Mouse (Mus musculus) adrenal gland, postnatal 10 days (tissue): ENCODE measurements around the gene Brpf3. TPM values are rescaled to one million over a fixed set of nuclear protein-coding genes. Genes with fewer than 3 reads are reported as not detected.
A peak's percentile ranks its signal among the peaks of the same experiment; 100 is the strongest.
"Not testable (repeated sequence)": the region's sequence is repeated elsewhere in the genome, so short reads cannot be mapped to it uniquely, and the experiment has no call there.

ENCODE experiments used
- DNase-seq: peaks from one replicate; pipeline ENCODE4 v3.0.0; 2021; ENCODE audit warnings: mixed read lengths
- long read RNA-seq, 2 experiments: library from polyadenylated mRNA; stranded (forward); transcript quantifications; one replicate each; pipeline ENCODE4 v2.0.0; 2021
- total RNA-seq, 2 experiments: library from RNA; stranded (reverse); gene quantifications; 2 replicates each; pipeline ENCODE4 v1.2.3; 2021

Brpf3 gene
- total RNA-seq = 10 to 100 TPM; 56.2 to 62.8 TPM
- long read RNA-seq, experiment 1, partial matches to known transcripts = 4 of 7 reads
- long read RNA-seq, experiment 1, other reads (novel, unspliced or antisense) = 3 of 7 reads
- long read RNA-seq, experiment 2, full-length matches to known transcripts = 2 of 7 reads
- long read RNA-seq, experiment 2, partial matches to known transcripts = 2 of 7 reads
- long read RNA-seq, experiment 2, other reads (novel, unspliced or antisense) = 3 of 7 reads

GRCm38 (mm10) chr17:28800671-28801412 is at the start of gene Brpf3:
TSS of gene Brpf3 (plus strand) at chr17:28801090.
- peak; percentile 92 for DNase-seq

GRCm38 (mm10) chr17:28756447-28756846 is 44.4 kb upstream of the Brpf3 start:
- no peak for DNase-seq

- DNase-seq = peak; percentile 35
Measured at GRCm38 (mm10) chr17:28757470-28757869, 43.4 kb upstream of the Brpf3 start.

- DNase-seq = no peak
Measured at GRCm38 (mm10) chr17:28760736-28761312, 40.1 kb upstream of the Brpf3 start.

GRCm38 (mm10) chr17:28761871-28762270 is 39.0 kb upstream of the Brpf3 start:
- peak; percentile 90 for DNase-seq

GRCm38 (mm10) chr17:28766203-28766602 is 34.7 kb upstream of the Brpf3 start:
- DNase-seq = peak; percentile 70

- no peak for DNase-seq
Measured at GRCm38 (mm10) chr17:28766781-28767515, 33.9 kb upstream of the Brpf3 start.

- DNase-seq = peak; percentile 39
Measured at GRCm38 (mm10) chr17:28769121-28769874, 31.6 kb upstream of the Brpf3 start, which contains the start of gene Mapk13. TSS of gene Mapk13 (plus strand) at chr17:28769297.

GRCm38 (mm10) chr17:28769875-28770421 is 30.9 kb upstream of the Brpf3 start:
- DNase-seq = peak; percentile 45

GRCm38 (mm10) chr17:28771289-28771688 is 29.6 kb upstream of the Brpf3 start:
- no peak for DNase-seq

- DNase-seq = not testable (repeated sequence)
Measured at GRCm38 (mm10) chr17:28774303-28774702, 26.6 kb upstream of the Brpf3 start.

GRCm38 (mm10) chr17:28775161-28775560 is 25.7 kb upstream of the Brpf3 start:
- DNase-seq = no peak

- no peak for DNase-seq
Measured at GRCm38 (mm10) chr17:28776817-28777216, 24.1 kb upstream of the Brpf3 start.

- DNase-seq = peak; percentile 82
Measured at GRCm38 (mm10) chr17:28777231-28778005, 23.5 kb upstream of the Brpf3 start.

GRCm38 (mm10) chr17:28779735-28780134 is 21.2 kb upstream of the Brpf3 start:
- peak; percentile 29 for DNase-seq

- peak; percentile 75 for DNase-seq
Measured at GRCm38 (mm10) chr17:28780836-28781235, 20.1 kb upstream of the Brpf3 start.

GRCm38 (mm10) chr17:28781290-28782045 is 19.4 kb upstream of the Brpf3 start:
- peak; percentile 77 for DNase-seq

GRCm38 (mm10) chr17:28785036-28785435 is 15.9 kb upstream of the Brpf3 start:
- no peak for DNase-seq

- no peak for DNase-seq
Measured at GRCm38 (mm10) chr17:28787507-28787906, 13.4 kb upstream of the Brpf3 start.

GRCm38 (mm10) chr17:28797031-28797430 is 3.9 kb upstream of the Brpf3 start:
- no peak for DNase-seq
